Mouse (Mus musculus) E14TG2a.4 (cell line): Measurements from ENCODE around the gene Hspbp1.

Experiments
- CTCF ChIP-seq: conservative IDR thresholded peaks from 2 replicates; pipeline ENCODE4 v1.5.1; 2014; ENCODE audit warnings: low read length
- NANOG ChIP-seq: IDR thresholded peaks from 2 replicates; pipeline ENCODE4 v1.6.1; 2014; ENCODE audit warnings: borderline replicate concordance, low read length, mixed read lengths
- POU5F1 ChIP-seq: IDR thresholded peaks from 2 replicates; pipeline ENCODE4 v1.6.1; 2014; ENCODE audit warnings: low read length, borderline replicate concordance

GRCm38 (mm10) chr7:4653351-4653750, 31.5 kb downstream of the Hspbp1 start:
- TF ChIP-seq CTCF (no peak), POU5F1 (no peak), NANOG (no peak)
